Mouse (Mus musculus): ENCODE data around the gene Slc25a39. TPM values are rescaled to one million over a fixed set of nuclear protein-coding genes. Genes with fewer than 3 reads are reported as not detected.

Gene Slc25a39
- polyA plus RNA-seq, 1 experiment from 2014 or later, result 308 TPM

DNA sequence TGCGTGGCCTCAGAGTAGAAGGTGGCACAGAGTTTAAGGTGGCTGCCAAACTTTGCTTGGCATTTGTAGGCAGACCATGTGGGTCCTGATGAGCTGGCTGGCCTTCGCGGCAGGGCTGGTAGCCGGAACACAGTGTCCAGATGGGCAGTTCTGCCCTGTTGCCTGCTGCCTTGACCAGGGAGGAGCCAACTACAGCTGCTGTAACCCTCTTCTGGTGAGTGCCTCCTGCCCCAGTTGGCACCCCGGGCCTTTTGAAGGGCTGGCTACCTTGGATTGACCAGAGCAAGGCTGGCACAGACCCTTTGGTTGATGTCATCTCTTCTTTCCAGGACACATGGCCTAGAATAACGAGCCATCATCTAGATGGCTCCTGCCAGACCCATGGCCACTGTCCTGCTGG is 25.1 kb upstream of the Slc25a39 start:
- WGBS, result 87% methylated on average over 6 of the region's 6 CpGs
- no peak overlapping the region for H3K27ac ChIP-seq (ENCODE audit: low read length)
- no peaks in the 10 kb centered on the region for H3K9me3 ChIP-seq (replicated peaks; ENCODE audit: control insufficient read depth, low read length)
- ATAC-seq (replicated peaks; ENCODE audit: extremely low read depth, insufficient read depth, low FRiP score), result no peak
- H3K27me3 ChIP-seq (ENCODE audit: control insufficient read depth, insufficient read depth, low read length), result no peaks in the 10 kb centered on the region
- H3K36me3 ChIP-seq (ENCODE audit: control insufficient read depth, insufficient read depth), result peaks cover 13% of the 10 kb centered on the region; the same call in 1 of the 2 replicates
- H3K4me3 ChIP-seq (ENCODE audit: low read length), result no peak overlapping the region
- peak overlapping the region; percentile 22; the same call in 1 of the 2 replicates for H3K4me2 ChIP-seq (ENCODE audit: low read depth, low read length)
- peak overlapping the region; percentile 12; the same call in 1 of the 2 replicates for H3K9ac ChIP-seq (ENCODE audit: low read length)
- H3K4me1 ChIP-seq (ENCODE audit: control insufficient read depth, insufficient read depth, low read length), result peaks cover 37% of the 10 kb centered on the region

GRCm38 (mm10) chr11:102432115-102432843 is 24.5 kb upstream of the Slc25a39 start:
- Histone ChIP-seq H3K4me1 (ENCODE audit: control insufficient read depth, insufficient read depth, low read length) (peaks cover 36% of the 10 kb centered on the region), H3K9me3 (replicated peaks; ENCODE audit: control insufficient read depth, low read length) (no peaks in the 10 kb centered on the region), H3K4me2 (ENCODE audit: low read depth, low read length) (peak overlapping the region; percentile 31), H3K9ac (ENCODE audit: low read length) (peak overlapping the region; percentile 15), H3K27ac (ENCODE audit: low read length) (0 out of 2 replicates have a peak overlapping the region, but pooled peaks have one; percentile 20), H3K36me3 (ENCODE audit: control insufficient read depth, insufficient read depth) (peaks cover 13% of the 10 kb centered on the region; the same call in 1 of the 2 replicates), H3K27me3 (ENCODE audit: control insufficient read depth, insufficient read depth, low read length) (no peaks in the 10 kb centered on the region), H3K4me3 (ENCODE audit: low read length) (peak overlapping the region; percentile 18)
- 62% methylated on average over 16 of the region's 16 CpGs for WGBS
- no peak for ATAC-seq (replicated peaks; ENCODE audit: extremely low read depth, insufficient read depth, low FRiP score)

- H3K27ac ChIP-seq (ENCODE audit: low read length), result no peak overlapping the region
- 87% methylated on average over 3 of the region's 3 CpGs for WGBS
Measured at GRCm38 (mm10) chr11:102431728-102432114, 24.0 kb upstream of the Slc25a39 start.

GRCm38 (mm10) chr11:102431018-102431645 is 23.4 kb upstream of the Slc25a39 start:
- peak; percentile 31; the same call in 1 of the 2 replicates for ATAC-seq (replicated peaks; ENCODE audit: extremely low read depth, insufficient read depth, low FRiP score)
- peaks cover 30% of the 10 kb centered on the region for H3K4me1 ChIP-seq (ENCODE audit: control insufficient read depth, insufficient read depth, low read length)

More at GRCm38 (mm10) chr11:102431728-102432114, 24.0 kb upstream of the Slc25a39 start:
- no peaks in the 10 kb centered on the region for H3K27me3 ChIP-seq (ENCODE audit: control insufficient read depth, insufficient read depth, low read length)
- H3K4me2 ChIP-seq (ENCODE audit: low read depth, low read length), result peak overlapping the region; percentile 31
- no peak for ATAC-seq (replicated peaks; ENCODE audit: extremely low read depth, insufficient read depth, low FRiP score)
- peaks cover 32% of the 10 kb centered on the region for H3K4me1 ChIP-seq (ENCODE audit: control insufficient read depth, insufficient read depth, low read length)
- H3K9me3 ChIP-seq (replicated peaks; ENCODE audit: control insufficient read depth, low read length), result no peaks in the 10 kb centered on the region
- peaks cover 13% of the 10 kb centered on the region; the same call in 1 of the 2 replicates for H3K36me3 ChIP-seq (ENCODE audit: control insufficient read depth, insufficient read depth)
- H3K4me3 ChIP-seq (ENCODE audit: low read length), result peak overlapping the region; percentile 18
- peak overlapping the region; percentile 15 for H3K9ac ChIP-seq (ENCODE audit: low read length)

GRCm38 (mm10) chr11:102430121-102431017 is 22.6 kb upstream of the Slc25a39 start, which contains the start of gene Grn:
Grn (plus strand) TSS chr11:102430315.
- Histone ChIP-seq H3K36me3 (ENCODE audit: control insufficient read depth, insufficient read depth) (peaks cover 7% of the 10 kb centered on the region; the same call in 1 of the 2 replicates), H3K9ac (ENCODE audit: low read length) (peak within 1 kb of the TSS; percentile 77), H3K4me3 (ENCODE audit: low read length) (peak within 1 kb of the TSS; percentile 87), H3K9me3 (replicated peaks; ENCODE audit: control insufficient read depth, low read length) (no peaks in the 10 kb centered on the region), H3K4me2 (ENCODE audit: low read depth, low read length) (peak within 1 kb of the TSS; percentile 70), H3K4me1 (ENCODE audit: control insufficient read depth, insufficient read depth, low read length) (peaks cover 27% of the 10 kb centered on the region), H3K27me3 (ENCODE audit: control insufficient read depth, insufficient read depth, low read length) (no peaks in the 10 kb centered on the region), H3K27ac (ENCODE audit: low read length) (peak within 1 kb of the TSS; percentile 94)
- peak; percentile 94 for ATAC-seq (replicated peaks; ENCODE audit: extremely low read depth, insufficient read depth, low FRiP score)
- under 1% methylated on average over 28 of the region's 29 CpGs for WGBS

More at GRCm38 (mm10) chr11:102431018-102431645, 23.4 kb upstream of the Slc25a39 start:
- Histone ChIP-seq H3K4me2 (ENCODE audit: low read depth, low read length) (peak overlapping the region; percentile 70), H3K36me3 (ENCODE audit: control insufficient read depth, insufficient read depth) (peaks cover 13% of the 10 kb centered on the region; the same call in 1 of the 2 replicates), H3K27me3 (ENCODE audit: control insufficient read depth, insufficient read depth, low read length) (no peaks in the 10 kb centered on the region), H3K9ac (ENCODE audit: low read length) (peak overlapping the region; percentile 73), H3K4me3 (ENCODE audit: low read length) (peak overlapping the region; percentile 87), H3K9me3 (replicated peaks; ENCODE audit: control insufficient read depth, low read length) (no peaks in the 10 kb centered on the region), H3K27ac (ENCODE audit: low read length) (peak overlapping the region; percentile 94)
- WGBS, result under 1% methylated on average over 7 of the region's 7 CpGs

DNA sequence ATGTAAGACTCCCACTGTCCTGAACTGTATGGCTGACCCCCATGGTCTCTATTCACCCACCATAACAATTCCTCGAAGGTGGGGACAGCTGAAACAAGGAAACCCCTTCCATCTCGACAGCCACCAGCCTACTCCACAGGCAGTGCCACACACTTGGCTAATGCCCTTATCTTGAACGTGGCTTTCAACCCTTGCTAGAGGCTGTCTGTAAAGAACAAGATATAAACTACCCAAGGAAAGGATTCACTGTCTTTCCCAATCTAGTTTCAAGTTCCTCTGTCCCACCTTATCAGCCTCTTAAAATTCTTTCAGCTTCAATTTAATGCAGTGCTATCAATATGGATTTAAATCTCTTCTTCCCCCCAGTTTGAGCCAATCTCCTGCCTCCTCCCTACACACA is 21.8 kb upstream of the Slc25a39 start:
- no peak for ATAC-seq (replicated peaks; ENCODE audit: extremely low read depth, insufficient read depth, low FRiP score)
- no peaks in the 10 kb centered on the region for H3K27me3 ChIP-seq (ENCODE audit: control insufficient read depth, insufficient read depth, low read length)
- peak overlapping the region; percentile 77 for H3K9ac ChIP-seq (ENCODE audit: low read length)
- peaks cover 27% of the 10 kb centered on the region for H3K4me1 ChIP-seq (ENCODE audit: control insufficient read depth, insufficient read depth, low read length)
- WGBS, result 19% methylated on average over 3 of the region's 3 CpGs
- H3K9me3 ChIP-seq (replicated peaks; ENCODE audit: control insufficient read depth, low read length), result no peaks in the 10 kb centered on the region
- H3K4me2 ChIP-seq (ENCODE audit: low read depth, low read length), result peak overlapping the region; percentile 70
- H3K4me3 ChIP-seq (ENCODE audit: low read length), result peak overlapping the region; percentile 87
- H3K27ac ChIP-seq (ENCODE audit: low read length), result peak overlapping the region; percentile 94
- peaks cover under 1% of the 10 kb centered on the region; the same call in 1 of the 2 replicates for H3K36me3 ChIP-seq (ENCODE audit: control insufficient read depth, insufficient read depth)

GRCm38 (mm10) chr11:102428981-102429540 is 21.3 kb upstream of the Slc25a39 start:
- WGBS, result 60% methylated on average over 8 of the region's 8 CpGs
- Histone ChIP-seq H3K9ac (ENCODE audit: low read length) (no peak overlapping the region; the same call in 1 of the 2 replicates), H3K9me3 (replicated peaks; ENCODE audit: control insufficient read depth, low read length) (no peaks in the 10 kb centered on the region), H3K4me2 (ENCODE audit: low read depth, low read length) (peak overlapping the region; percentile 70), H3K27me3 (ENCODE audit: control insufficient read depth, insufficient read depth, low read length) (no peaks in the 10 kb centered on the region), H3K27ac (ENCODE audit: low read length) (no peak overlapping the region), H3K4me1 (ENCODE audit: control insufficient read depth, insufficient read depth, low read length) (peaks cover 24% of the 10 kb centered on the region), H3K4me3 (ENCODE audit: low read length) (no peak overlapping the region; the same call in 1 of the 2 replicates), H3K36me3 (ENCODE audit: control insufficient read depth, insufficient read depth) (no peaks in the 10 kb centered on the region)
- no peak for ATAC-seq (replicated peaks; ENCODE audit: extremely low read depth, insufficient read depth, low FRiP score)
